Mouse (Mus musculus) lung, postnatal 25 days (tissue): ENCODE results near the gene Cd70.
A peak's percentile ranks its signal among the peaks of the same experiment; 100 is the strongest.

Experiments
- DNase-seq: peaks from one replicate; pipeline ENCODE4 v3.0.0; 2022; ENCODE audit warnings: low spot score

The Cd70 gene

GRCm38 (mm10) chr17:57148994-57149803 is at the start of gene Cd70:
Gene Cd70 (minus strand): TSS chr17:57149777.
- DNase-seq, result no peak

GRCm38 (mm10) chr17:57198252-57198651 is 48.7 kb upstream of the Cd70 start:
- DNase-seq, result no peak

GRCm38 (mm10) chr17:57195326-57196010 is 45.9 kb upstream of the Cd70 start:
- DNase-seq, result no peak

- DNase-seq, result no peak
Observed at GRCm38 (mm10) chr17:57194771-57195170, 45.2 kb upstream of the Cd70 start.

GRCm38 (mm10) chr17:57194041-57194507 is 44.5 kb upstream of the Cd70 start, which contains the start of gene Tnfsf14:
Gene Tnfsf14 (minus strand): TSS chr17:57194177.
- DNase-seq, result peak; percentile 32

GRCm38 (mm10) chr17:57188510-57189192 is 39.1 kb upstream of the Cd70 start:
- DNase-seq, result no peak

GRCm38 (mm10) chr17:57185641-57186040 is 36.1 kb upstream of the Cd70 start:
- DNase-seq, result no peak

- no peak for DNase-seq
Observed at GRCm38 (mm10) chr17:57182871-57183270, 33.3 kb upstream of the Cd70 start.

GRCm38 (mm10) chr17:57180363-57180762 is 30.8 kb upstream of the Cd70 start:
- no peak for DNase-seq

- no peak for DNase-seq
Observed at GRCm38 (mm10) chr17:57173351-57173750, 23.8 kb upstream of the Cd70 start.

GRCm38 (mm10) chr17:57172378-57172777 is 22.8 kb upstream of the Cd70 start:
- no peak for DNase-seq

GRCm38 (mm10) chr17:57170616-57171260 is 21.2 kb upstream of the Cd70 start:
- no peak for DNase-seq

- DNase-seq, result peak; percentile 84
Observed at GRCm38 (mm10) chr17:57166800-57167791, 17.5 kb upstream of the Cd70 start.

GRCm38 (mm10) chr17:57153787-57154186 is 4.2 kb upstream of the Cd70 start:
- DNase-seq, result no peak

GRCm38 (mm10) chr17:57153006-57153405 is 3.4 kb upstream of the Cd70 start:
- DNase-seq, result no peak

GRCm38 (mm10) chr17:57148343-57148742 is 1.2 kb downstream of the Cd70 start:
- no peak for DNase-seq

GRCm38 (mm10) chr17:57145115-57145514 is 4.5 kb downstream of the Cd70 start:
- no peak for DNase-seq

- no peak for DNase-seq
Observed at GRCm38 (mm10) chr17:57143704-57144103, 5.9 kb downstream of the Cd70 start.

GRCm38 (mm10) chr17:57139708-57140107 is 9.9 kb downstream of the Cd70 start:
- DNase-seq, result no peak

- DNase-seq, result no peak
Observed at GRCm38 (mm10) chr17:57138676-57139075, 10.9 kb downstream of the Cd70 start.

- no peak for DNase-seq
Observed at GRCm38 (mm10) chr17:57135635-57136034, 13.9 kb downstream of the Cd70 start.
